Mouse (Mus musculus): Measurements from ENCODE around the gene Pi4k2a.

Gene Pi4k2a

GRCm38 (mm10) chr19:42167489-42167888 lies 77.2 kb downstream of the Pi4k2a start:
- DNase-seq = no peak

- peak in 1 of 2 experiments; percentile 48 for DNase-seq
These were observed 79.2 kb downstream of the Pi4k2a start for GRCm38 (mm10) chr19:42169322-42169975.

GRCm38 (mm10) chr19:42170025-42170969 lies 80.0 kb downstream of the Pi4k2a start:
- DNase-seq = peak; percentile 97 to 99
